Mouse (Mus musculus): Measurements from ENCODE around the gene Tmub1. TPM values are rescaled to one million over a fixed set of nuclear protein-coding genes. Genes with fewer than 3 reads are reported as not detected.

Gene Tmub1
- polyA plus RNA-seq, 1 experiment from 2014 or later = 15.7 TPM

DNA sequence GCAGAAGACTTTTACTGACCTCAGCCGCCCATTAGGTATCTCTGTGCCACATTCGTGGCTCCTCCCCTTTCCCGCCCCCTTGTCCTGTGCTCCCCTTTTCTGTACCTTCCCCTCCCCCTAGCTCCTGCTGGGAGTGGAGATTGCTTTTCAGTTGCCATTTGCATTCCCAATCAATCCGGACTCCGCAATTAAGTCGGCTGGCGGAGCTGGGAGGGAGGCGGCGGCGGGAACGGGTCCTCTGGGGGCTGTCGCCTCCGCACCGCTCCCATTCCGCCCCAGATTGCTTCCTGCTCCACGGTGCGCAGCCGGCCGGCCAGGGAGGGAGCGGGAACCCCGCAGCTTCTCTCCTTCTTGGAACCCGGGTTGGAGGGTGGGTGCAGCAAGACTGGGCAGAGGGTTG lies 37.3 kb upstream of the Tmub1 start:
- 52% methylated on average over 22 of the region's 22 CpGs for WGBS
- Histone ChIP-seq H3K27me3 (ENCODE audit: insufficient read depth, low read length) (no peaks in the 10 kb centered on the region), H3K36me3 (ENCODE audit: insufficient read depth) (peaks cover 87% of the 10 kb centered on the region), H3K4me3 (ENCODE audit: low read depth, low read length) (no peak overlapping the region), H3K4me2 (no peak overlapping the region), H3K9me3 (ENCODE audit: low read depth, low read length) (no peaks in the 10 kb centered on the region), H3K4me1 (ENCODE audit: insufficient read depth) (no peaks in the 10 kb centered on the region), H3K9ac (no peak overlapping the region), H3K27ac (ENCODE audit: low read depth) (no peak overlapping the region)
- no peak for ATAC-seq (ENCODE audit: insufficient read depth)
- DNase-seq = no peak
- no peak for TF ChIP-seq CTCF (IDR thresholded peaks at IDR 0.05; ENCODE audit: low read depth)

DNA sequence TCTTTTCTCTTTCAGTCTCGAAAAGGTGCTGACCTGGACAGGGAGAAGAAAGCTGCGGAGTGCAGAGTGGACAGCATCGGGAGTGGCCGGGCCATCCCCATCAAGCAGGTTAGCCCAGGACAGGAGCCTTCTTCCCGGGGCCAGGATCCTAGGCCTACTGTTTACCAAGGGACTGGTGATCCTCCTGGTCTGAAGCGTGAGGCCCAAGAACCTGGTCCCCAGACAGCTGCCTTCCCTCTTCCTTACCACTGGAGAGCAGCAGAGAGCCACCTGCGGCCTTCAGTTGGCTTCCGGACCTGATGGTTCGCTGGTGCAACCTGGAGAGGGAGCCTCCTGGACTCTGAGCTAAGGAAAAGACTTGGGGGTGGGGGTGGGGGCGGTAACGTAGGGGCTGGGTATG lies 35.7 kb upstream of the Tmub1 start:
- ATAC-seq (ENCODE audit: insufficient read depth) = peak; percentile 36; the same call in 1 of the 2 replicates
- no peak overlapping the region for H3K9ac ChIP-seq
- 27% methylated on average over 11 of the region's 11 CpGs for WGBS

GRCm38 (mm10) chr5:24482247-24483079 lies 34.8 kb upstream of the Tmub1 start:
- peak; percentile 10; the same call in 1 of the 2 replicates for ATAC-seq (ENCODE audit: insufficient read depth)
- 54% methylated on average over 41 of the region's 41 CpGs for WGBS
- H3K4me2 ChIP-seq = no peak overlapping the region
- H3K9me3 ChIP-seq (ENCODE audit: low read depth, low read length) = no peaks in the 10 kb centered on the region
- TF ChIP-seq CTCF (IDR thresholded peaks at IDR 0.05; ENCODE audit: low read depth) = no peak
- H3K9ac ChIP-seq = no peak overlapping the region; the same call in 1 of the 2 replicates
- no peak overlapping the region for H3K27ac ChIP-seq (ENCODE audit: low read depth)
- H3K27me3 ChIP-seq (ENCODE audit: insufficient read depth, low read length) = no peaks in the 10 kb centered on the region
- H3K4me3 ChIP-seq (ENCODE audit: low read depth, low read length) = no peak overlapping the region
- H3K36me3 ChIP-seq (ENCODE audit: insufficient read depth) = peaks cover 87% of the 10 kb centered on the region
- H3K4me1 ChIP-seq (ENCODE audit: insufficient read depth) = no peaks in the 10 kb centered on the region
- peak; percentile 31 for DNase-seq

More for the DNA sequence above, 35.7 kb upstream of the Tmub1 start:
- Histone ChIP-seq H3K27ac (ENCODE audit: low read depth) (no peak overlapping the region), H3K27me3 (ENCODE audit: insufficient read depth, low read length) (no peaks in the 10 kb centered on the region), H3K36me3 (ENCODE audit: insufficient read depth) (peaks cover 87% of the 10 kb centered on the region), H3K4me3 (ENCODE audit: low read depth, low read length) (no peak overlapping the region), H3K9me3 (ENCODE audit: low read depth, low read length) (no peaks in the 10 kb centered on the region), H3K4me1 (ENCODE audit: insufficient read depth) (no peaks in the 10 kb centered on the region), H3K4me2 (no peak overlapping the region)
- peak; percentile 86 for DNase-seq
- peak; percentile 88 for TF ChIP-seq CTCF (IDR thresholded peaks at IDR 0.05; ENCODE audit: low read depth)

DNA sequence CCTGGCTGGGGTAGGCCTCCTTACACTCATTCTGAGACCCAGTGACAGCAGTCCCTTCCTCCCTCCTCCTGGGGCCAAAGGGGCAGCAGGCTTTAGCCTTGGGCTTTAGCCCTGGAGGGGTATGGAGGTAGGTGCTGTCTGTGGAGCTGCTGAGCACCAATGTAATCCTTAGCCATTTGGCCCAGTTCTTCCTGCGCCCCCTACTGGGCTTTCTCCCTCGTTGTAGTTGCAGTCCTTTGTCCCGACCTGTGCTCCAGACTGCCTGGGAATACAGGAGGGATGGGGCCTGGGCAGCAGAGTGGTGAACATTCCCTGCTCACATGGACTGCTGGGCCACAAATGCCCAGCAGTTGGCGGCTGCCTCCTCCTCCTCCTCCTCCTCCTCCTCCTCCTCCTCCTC lies 34.0 kb upstream of the Tmub1 start:
- peak; percentile 82 for TF ChIP-seq CTCF (IDR thresholded peaks at IDR 0.05; ENCODE audit: low read depth)
- H3K27me3 ChIP-seq (ENCODE audit: insufficient read depth, low read length) = no peaks in the 10 kb centered on the region
- no peaks in the 10 kb centered on the region for H3K9me3 ChIP-seq (ENCODE audit: low read depth, low read length)
- 1% methylated on average over 4 of the region's 4 CpGs for WGBS
- no peak overlapping the region for H3K4me3 ChIP-seq (ENCODE audit: low read depth, low read length)
- no peak overlapping the region for H3K4me2 ChIP-seq
- no peak overlapping the region for H3K27ac ChIP-seq (ENCODE audit: low read depth)
- H3K4me1 ChIP-seq (ENCODE audit: insufficient read depth) = no peaks in the 10 kb centered on the region
- H3K9ac ChIP-seq = no peak overlapping the region
- ATAC-seq (ENCODE audit: insufficient read depth) (peak; percentile 59), DNase-seq (peak; percentile 88)
- peaks cover 87% of the 10 kb centered on the region for H3K36me3 ChIP-seq (ENCODE audit: insufficient read depth)

DNA sequence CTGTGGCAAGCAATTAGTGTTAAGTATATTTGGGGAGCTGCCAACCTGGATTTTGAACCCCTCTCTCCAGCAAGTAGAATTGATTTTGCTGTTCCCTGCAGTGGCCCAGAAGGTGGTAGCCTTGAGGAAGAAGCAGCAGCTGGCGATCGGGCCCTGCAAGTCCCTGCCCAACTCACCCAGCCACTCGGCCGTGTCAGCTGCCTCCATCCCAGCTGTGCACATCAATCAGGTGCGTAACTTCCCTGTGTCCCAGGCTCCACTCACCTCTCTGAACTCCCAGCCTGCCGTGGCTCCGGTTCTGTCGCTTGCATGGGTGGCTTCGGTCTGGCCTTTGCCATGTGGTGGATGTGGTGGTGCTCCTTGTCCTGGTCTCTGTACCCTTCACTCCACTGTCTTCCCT lies 30.3 kb upstream of the Tmub1 start:
- Histone ChIP-seq H3K4me1 (ENCODE audit: insufficient read depth) (no peaks in the 10 kb centered on the region), H3K36me3 (ENCODE audit: insufficient read depth) (peaks cover 61% of the 10 kb centered on the region), H3K9ac (no peak overlapping the region), H3K4me2 (no peak overlapping the region), H3K4me3 (ENCODE audit: low read depth, low read length) (no peak overlapping the region), H3K27ac (ENCODE audit: low read depth) (no peak overlapping the region), H3K27me3 (ENCODE audit: insufficient read depth, low read length) (peaks cover 14% of the 10 kb centered on the region; the same call in 1 of the 2 replicates), H3K9me3 (ENCODE audit: low read depth, low read length) (no peaks in the 10 kb centered on the region)
- WGBS = 86% methylated on average over 9 of the region's 9 CpGs
- TF ChIP-seq CTCF (IDR thresholded peaks at IDR 0.05; ENCODE audit: low read depth) = no peak
- ATAC-seq (ENCODE audit: insufficient read depth) = no peak
- DNase-seq = no peak

DNA sequence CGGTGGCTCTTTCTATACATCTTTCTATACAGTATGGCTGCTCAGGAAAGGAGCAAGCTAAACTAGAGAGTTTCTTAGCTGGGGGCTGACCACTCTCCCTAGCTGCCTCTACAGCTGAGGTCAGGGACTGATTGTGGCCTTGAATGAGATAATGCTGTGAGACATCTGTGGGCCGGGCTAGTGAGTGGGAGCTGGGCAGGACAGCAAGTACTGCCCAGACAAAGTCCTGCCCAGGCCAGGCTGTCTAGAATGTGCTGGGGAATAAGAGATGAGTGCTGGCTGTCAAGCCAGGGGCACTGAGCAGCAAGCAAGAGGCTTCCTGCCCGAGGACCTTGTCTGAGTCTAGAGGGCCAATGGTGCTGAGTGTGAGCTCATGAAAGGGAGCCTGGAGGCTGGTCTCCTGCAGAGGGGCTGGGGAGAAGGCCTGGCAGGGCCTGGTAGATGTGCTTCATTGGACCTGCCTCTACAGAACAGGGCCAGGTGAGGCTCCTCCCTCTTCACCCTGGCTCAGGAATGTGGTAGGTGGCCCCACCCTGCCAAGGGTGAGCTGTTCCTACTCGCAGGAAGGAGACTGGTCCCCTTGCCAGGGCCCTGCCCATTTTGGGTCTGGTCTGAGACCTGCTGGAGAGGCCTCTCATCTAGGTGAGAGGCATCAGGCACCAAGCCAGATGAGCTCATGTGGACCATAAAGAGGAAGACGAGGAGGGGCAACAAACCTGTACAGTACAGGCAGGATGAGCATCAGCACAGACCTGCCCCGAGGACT lies 28.0 kb upstream of the Tmub1 start:
- peaks cover 14% of the 10 kb centered on the region; the same call in 1 of the 2 replicates for H3K27me3 ChIP-seq (ENCODE audit: insufficient read depth, low read length)
- peak overlapping the region; percentile 80 for H3K4me2 ChIP-seq
- ATAC-seq (ENCODE audit: insufficient read depth) (peak; percentile 52), DNase-seq (peak; percentile 70)
- no peak for TF ChIP-seq CTCF (IDR thresholded peaks at IDR 0.05; ENCODE audit: low read depth)
- H3K4me1 ChIP-seq (ENCODE audit: insufficient read depth) = no peaks in the 10 kb centered on the region
- WGBS = 59% methylated on average over 6 of the region's 6 CpGs
- no peaks in the 10 kb centered on the region for H3K9me3 ChIP-seq (ENCODE audit: low read depth, low read length)
- H3K36me3 ChIP-seq (ENCODE audit: insufficient read depth) = peaks cover 45% of the 10 kb centered on the region
- no peak overlapping the region for H3K27ac ChIP-seq (ENCODE audit: low read depth)
- H3K9ac ChIP-seq = 0 out of 2 replicates have a peak overlapping the region, but pooled peaks have one; percentile 61
- peak overlapping the region; percentile 55 for H3K4me3 ChIP-seq (ENCODE audit: low read depth, low read length)

Data from lung, embryonic 14.5 days (tissue).